Comparison of ENCODE assay signal across 8 mouse cellular contexts in genomic region chr12:33388842-33389241, GRCm38 (mm10). TPM values are rescaled to one million over a fixed set of nuclear protein-coding genes. Genes with fewer than 3 reads are reported as not detected.
DNase-seq lines count a peak whose midpoint lies in the region; ATAC-seq lines count a peak whose summit lies in the region.

No protein-coding gene starts in this region.

- H3K4me1 ChIP-seq in limb, embryonic 11.5 days (ENCODE audit: control insufficient read depth, insufficient read depth, low read length) = no peaks in the 10 kb centered on the region

- peak; percentile 85 for DNase-seq in 3T3-L1 (ENCODE audit: low read depth, low spot score)
- peak; percentile 64 to 90 for DNase-seq in adrenal gland, adult (ENCODE audit: inconsistent age in 2 of 2, low spot score in 1 of 2)
- DNase-seq in embryo, embryonic 10 days (ENCODE audit: low spot score) = peak; percentile 91
- DNase-seq in gastrocnemius, postnatal 25 days = peak; percentile 56
- DNase-seq in kidney, adult 8-10 months = peak; percentile 49 to 77
- peak; percentile 84 for DNase-seq in limb, embryonic 11.5 days (ENCODE audit: low spot score)
- peak; percentile 72 for DNase-seq in naive thymus-derived CD4-positive, alpha-beta T cell, adult 2 months (ENCODE audit: low read depth)
- DNase-seq in splenic B cell, adult 2 months (ENCODE audit: low read depth, low spot score) = peak; percentile 72

- WGBS in limb, embryonic 11.5 days = 9% methylated on average over 5 of the region's 5 CpGs

- H3K4me2 ChIP-seq in limb, embryonic 11.5 days (ENCODE audit: low read depth, severe bottlenecking) = no peak overlapping the region

- H3K9ac ChIP-seq in limb, embryonic 11.5 days (ENCODE audit: low read length) = no peak overlapping the region

- H3K9me3 ChIP-seq in limb, embryonic 11.5 days (ENCODE audit: control insufficient read depth, low read length) = no peaks in the 10 kb centered on the region

- no peaks in the 10 kb centered on the region for H3K27me3 ChIP-seq in limb, embryonic 11.5 days (ENCODE audit: control insufficient read depth, insufficient read depth, low read length)
- H3K27me3 ChIP-seq in splenic B cell, adult 2 months (ENCODE audit: control insufficient read depth, insufficient read depth, low read length, poor library complexity, severe bottlenecking) = no peaks in the 10 kb centered on the region

- H3K36me3 ChIP-seq in limb, embryonic 11.5 days (ENCODE audit: control insufficient read depth, insufficient read depth, low read length) = no peaks in the 10 kb centered on the region
- H3K36me3 ChIP-seq in splenic B cell, adult 2 months (ENCODE audit: control insufficient read depth, insufficient read depth, low read length, poor library complexity, severe bottlenecking) = no peaks in the 10 kb centered on the region

- no peak overlapping the region for H3K27ac ChIP-seq in limb, embryonic 11.5 days (replicated peaks; ENCODE audit: low read depth, low read length)

- ATAC-seq in limb, embryonic 11.5 days (ENCODE audit: insufficient number of reproducible peaks, low FRiP score, low TSS enrichment, low read depth) = no peak

- no peak overlapping the region for H3K4me3 ChIP-seq in limb, embryonic 11.5 days (ENCODE audit: low read depth, low read length)

RNA-seq across cellular contexts. Expression of gene Efcab10, which starts 5.8 kb away (rescaled TPM):
- not detected for total RNA-seq in gastrocnemius, postnatal 25 days (2021)
- 0.50 and 0.79 TPM in 2 replicates for polyA plus RNA-seq in limb, embryonic 11.5 days (2014; fragmentation: Nextera tagmentation; extraction: Ambion mirVana)

RNA-seq across cellular contexts. Expression of gene Twistnb, which starts 40.6 kb away (rescaled TPM):
- total RNA-seq in gastrocnemius, postnatal 25 days (2021) = 1 to 10 TPM; 7.2 to 9.5 TPM
- 56.6 and 66.1 TPM in 2 replicates for polyA plus RNA-seq in limb, embryonic 11.5 days (2014; fragmentation: Nextera tagmentation; extraction: Ambion mirVana)
